Mouse (Mus musculus) midbrain, embryonic 13.5 days (tissue): ENCODE results near the gene Mest. TPM values are rescaled to one million over a fixed set of nuclear protein-coding genes. Genes with fewer than 3 reads are reported as not detected.

Experiments used
- ATAC-seq: fragments of 200-750 bp; cut with Nextera tagmentation; 2 replicates; pipeline ENCODE4 v1.8.0; 2017; ENCODE audit warnings: mild to moderate bottlenecking, moderate TSS enrichment, moderate library complexity
- H3K27ac ChIP-seq: fragments of 300-500 bp; sonication (generic); 2 replicates; pipeline ENCODE4 v1.5.1; 2015; ENCODE audit warnings: inconsistent platforms, mild to moderate bottlenecking, moderate library complexity
- H3K27me3 ChIP-seq: fragments of 300-500 bp; sonication (generic); 2 replicates; pipeline ENCODE4 v1.6.1; 2015; ENCODE audit warnings: mild to moderate bottlenecking, inconsistent platforms
- H3K36me3 ChIP-seq: fragments of 300-500 bp; sonication (generic); 2 replicates; pipeline ENCODE4 v1.6.1; 2015; ENCODE audit warnings: mild to moderate bottlenecking, inconsistent platforms
- H3K4me1 ChIP-seq: fragments of 300-500 bp; sonication (generic); replicated peaks from 2 replicates; pipeline ENCODE4 v1.6.1; 2015; ENCODE audit warnings: inconsistent platforms
- H3K4me2 ChIP-seq: fragments of 300-500 bp; sonication (generic); replicated peaks from 2 replicates; pipeline ENCODE4 v1.6.1; 2015; ENCODE audit warnings: moderate library complexity, mild to moderate bottlenecking, inconsistent platforms
- H3K4me3 ChIP-seq: fragments of 300-500 bp; sonication (generic); replicated peaks from 2 replicates; pipeline ENCODE4 v1.5.1; 2015; ENCODE audit warnings: mild to moderate bottlenecking, inconsistent platforms
- H3K9ac ChIP-seq: fragments of 300-500 bp; sonication (generic); replicated peaks from 2 replicates; pipeline ENCODE4 v1.6.1; 2015; ENCODE audit warnings: mild to moderate bottlenecking, inconsistent platforms
- H3K9me3 ChIP-seq: fragments of 300-500 bp; sonication (generic); 2 replicates; pipeline ENCODE4 v1.6.1; 2016; ENCODE audit warnings: mild to moderate bottlenecking, inconsistent platforms
- WGBS: fragments of 180-500 bp; shearing (Covaris S2); methylation state at CpG from one replicate; pipeline ENCODE4 v1.1.7; 2015; 5-methylcytosine and 5-hydroxymethylcytosine counted together
- polyA plus RNA-seq: library from polyadenylated mRNA; unstranded; fragments of >200 nt; fragmentation: Nextera tagmentation; extraction: Ambion mirVana; gene quantifications from 2 replicates; pipeline ENCODE4 v1.2.1, GENCODE M21; 2015

Gene Mest
- polyA plus RNA-seq, 1 experiment from 2014 or later: 409 TPM

GRCm38 (mm10) chr6:30687198-30687597, 36.1 kb upstream of the Mest start:
- Histone ChIP-seq H3K4me1 (peaks cover 9% of the 10 kb centered on the region), H3K36me3 (no peaks in the 10 kb centered on the region), H3K4me3 (no peak overlapping the region), H3K9me3 (no peaks in the 10 kb centered on the region), H3K27ac (no peak overlapping the region), H3K27me3 (no peaks in the 10 kb centered on the region), H3K4me2 (no peak overlapping the region), H3K9ac (no peak overlapping the region)
- no peak for ATAC-seq
- 95% methylated on average over 7 of the region's 7 CpGs for WGBS

- peak overlapping the region; percentile 65 for H3K9ac ChIP-seq
- H3K27ac ChIP-seq: peak overlapping the region; percentile 92
- no peaks in the 10 kb centered on the region for H3K27me3 ChIP-seq
- 0 out of 2 replicates have a peak, but pooled peaks have one; percentile 0 for ATAC-seq
- no peaks in the 10 kb centered on the region for H3K36me3 ChIP-seq
- WGBS: 79% methylated on average over 5 of the region's 5 CpGs
- peak overlapping the region; percentile 51 for H3K4me3 ChIP-seq
- peak overlapping the region; percentile 60 for H3K4me2 ChIP-seq
- H3K4me1 ChIP-seq: peaks cover 21% of the 10 kb centered on the region
- H3K9me3 ChIP-seq: no peaks in the 10 kb centered on the region
Measured at GRCm38 (mm10) chr6:30692826-30693225, 30.5 kb upstream of the Mest start.

- Histone ChIP-seq H3K27me3 (no peaks in the 10 kb centered on the region), H3K27ac (peak within 1 kb of the TSS; percentile 92), H3K4me3 (peak within 1 kb of the TSS; percentile 51), H3K4me1 (peaks cover 21% of the 10 kb centered on the region), H3K4me2 (peak within 1 kb of the TSS; percentile 60), H3K9me3 (no peaks in the 10 kb centered on the region), H3K36me3 (no peaks in the 10 kb centered on the region), H3K9ac (peak within 1 kb of the TSS; percentile 65)
- under 1% methylated on average over 52 of the region's 52 CpGs for WGBS
- ATAC-seq: peak; percentile 99
Measured at GRCm38 (mm10) chr6:30693350-30693991, 29.9 kb upstream of the Mest start, which contains the start of gene Cep41. Gene Cep41 (minus strand): TSS chr6:30693749.

- Histone ChIP-seq H3K27ac (peak overlapping the region; percentile 67), H3K4me2 (peak overlapping the region; percentile 60), H3K9ac (no peak overlapping the region), H3K36me3 (no peaks in the 10 kb centered on the region), H3K9me3 (no peaks in the 10 kb centered on the region), H3K4me3 (peak overlapping the region; percentile 51), H3K4me1 (peaks cover 21% of the 10 kb centered on the region), H3K27me3 (no peaks in the 10 kb centered on the region)
- WGBS: 18% methylated on average over 6 of the region's 6 CpGs
- ATAC-seq: peak; percentile 10
Measured at GRCm38 (mm10) chr6:30694209-30694608, 29.1 kb upstream of the Mest start.

- Histone ChIP-seq H3K9ac (no peak overlapping the region), H3K36me3 (no peaks in the 10 kb centered on the region), H3K4me2 (no peak overlapping the region), H3K4me1 (peaks cover 21% of the 10 kb centered on the region), H3K9me3 (no peaks in the 10 kb centered on the region), H3K27ac (no peak overlapping the region), H3K4me3 (no peak overlapping the region), H3K27me3 (no peaks in the 10 kb centered on the region)
- ATAC-seq: no peak
- WGBS: 89% methylated on average over 8 of the region's 8 CpGs
Measured at GRCm38 (mm10) chr6:30695124-30695523, 28.2 kb upstream of the Mest start.

GRCm38 (mm10) chr6:30697464-30697863, 25.9 kb upstream of the Mest start:
- Histone ChIP-seq H3K9me3 (no peaks in the 10 kb centered on the region), H3K27ac (no peak overlapping the region), H3K4me2 (no peak overlapping the region), H3K27me3 (no peaks in the 10 kb centered on the region), H3K4me1 (peaks cover 20% of the 10 kb centered on the region), H3K9ac (no peak overlapping the region), H3K36me3 (no peaks in the 10 kb centered on the region), H3K4me3 (no peak overlapping the region)
- WGBS: 29% methylated on average over 5 of the region's 5 CpGs
- ATAC-seq: no peak

- Histone ChIP-seq H3K36me3 (no peaks in the 10 kb centered on the region), H3K4me2 (no peak overlapping the region), H3K27ac (no peak overlapping the region), H3K9me3 (no peaks in the 10 kb centered on the region), H3K27me3 (no peaks in the 10 kb centered on the region), H3K4me1 (peaks cover 14% of the 10 kb centered on the region), H3K4me3 (no peak overlapping the region), H3K9ac (no peak overlapping the region)
- WGBS: 88% methylated on average over 4 of the region's 4 CpGs
- no peak for ATAC-seq
Measured at GRCm38 (mm10) chr6:30698036-30698435, 25.3 kb upstream of the Mest start.

GRCm38 (mm10) chr6:30700182-30700581, 23.2 kb upstream of the Mest start:
- H3K4me3 ChIP-seq: no peak overlapping the region
- H3K9ac ChIP-seq: no peak overlapping the region
- ATAC-seq: no peak
- no peaks in the 10 kb centered on the region for H3K27me3 ChIP-seq
- no peaks in the 10 kb centered on the region for H3K9me3 ChIP-seq
- H3K36me3 ChIP-seq: no peaks in the 10 kb centered on the region
- WGBS: 92% methylated on average over 6 of the region's 6 CpGs
- H3K4me2 ChIP-seq: no peak overlapping the region
- H3K27ac ChIP-seq: no peak overlapping the region
- H3K4me1 ChIP-seq: 0 out of 2 replicates have a peak, but pooled peaks cover 2% of the 10 kb centered on the region

- no peak overlapping the region for H3K4me2 ChIP-seq
- no peak overlapping the region for H3K9ac ChIP-seq
- no peak overlapping the region for H3K4me3 ChIP-seq
- H3K9me3 ChIP-seq: no peaks in the 10 kb centered on the region
- WGBS: 83% methylated on average over 6 of the region's 6 CpGs
- no peaks in the 10 kb centered on the region for H3K4me1 ChIP-seq
- H3K27me3 ChIP-seq: no peaks in the 10 kb centered on the region
- no peak overlapping the region for H3K27ac ChIP-seq
- H3K36me3 ChIP-seq: no peaks in the 10 kb centered on the region
- ATAC-seq: no peak
Measured at GRCm38 (mm10) chr6:30702881-30703280, 20.5 kb upstream of the Mest start.

- Histone ChIP-seq H3K27me3 (no peaks in the 10 kb centered on the region), H3K4me2 (no peak overlapping the region), H3K27ac (no peak overlapping the region), H3K4me3 (no peak overlapping the region), H3K36me3 (no peaks in the 10 kb centered on the region), H3K9ac (no peak overlapping the region), H3K4me1 (no peaks in the 10 kb centered on the region), H3K9me3 (no peaks in the 10 kb centered on the region)
- 85% methylated on average over 6 of the region's 6 CpGs for WGBS
- ATAC-seq: no peak
Measured at GRCm38 (mm10) chr6:30703476-30703875, 19.9 kb upstream of the Mest start.

- Histone ChIP-seq H3K27me3 (no peaks in the 10 kb centered on the region), H3K9me3 (no peaks in the 10 kb centered on the region), H3K36me3 (no peaks in the 10 kb centered on the region), H3K4me3 (no peak overlapping the region), H3K9ac (no peak overlapping the region), H3K27ac (no peak overlapping the region), H3K4me1 (peaks cover 3% of the 10 kb centered on the region), H3K4me2 (no peak overlapping the region)
- no peak for ATAC-seq
- 92% methylated on average over 9 of the region's 9 CpGs for whole genome bisulfite sequencing
Measured at GRCm38 (mm10) chr6:30703977-30704602, 19.3 kb upstream of the Mest start.

- H3K9me3 ChIP-seq: no peaks in the 10 kb centered on the region
- H3K4me3 ChIP-seq: no peak overlapping the region
- ATAC-seq: no peak
- H3K27ac ChIP-seq: no peak overlapping the region; the same call in 1 of the 2 replicates
- no peak overlapping the region for H3K4me2 ChIP-seq
- H3K9ac ChIP-seq: no peak overlapping the region
- H3K36me3 ChIP-seq: no peaks in the 10 kb centered on the region
- 25% methylated on average over 6 of the region's 6 CpGs for WGBS
- peaks cover 14% of the 10 kb centered on the region for H3K4me1 ChIP-seq
- H3K27me3 ChIP-seq: no peaks in the 10 kb centered on the region
Measured at GRCm38 (mm10) chr6:30709115-30709514, 14.2 kb upstream of the Mest start.
